Mouse (Mus musculus) liver, embryonic 11.5 days (tissue): ENCODE measurements at regions not wholly inside any gene's neighbourhood (a gene's known extent, or its start where the extent isn't known, plus 50 kb on each side); places are given as distances from the start of the nearest gene placed in this dataset.

Experiments used
- ATAC-seq: fragments of 200-750 bp; cut with Nextera tagmentation; replicated peaks from 2 replicates; pipeline ENCODE4 v1.8.0; 2017; ENCODE audit warnings: moderate number of reproducible peaks, mild to moderate bottlenecking, moderate TSS enrichment, moderate library complexity; ENCODE audit not compliant: low FRiP score
- DNase-seq: peaks from one replicate; pipeline ENCODE4 v3.0.0-alpha.2; 2017; ENCODE audit warnings: low spot score
- H3K27ac ChIP-seq: fragments of 300-500 bp; sonication (generic); 2 replicates; pipeline ENCODE4 v1.5.1; 2014; ENCODE audit warnings: mild to moderate bottlenecking, low read depth, low read length, control low read depth
- H3K27me3 ChIP-seq: fragments of 300-500 bp; sonication (generic); replicated peaks from 2 replicates; pipeline ENCODE4 v1.6.1; 2014; ENCODE audit warnings: low read length, mixed read lengths; ENCODE audit not compliant: control insufficient read depth, insufficient read depth
- H3K36me3 ChIP-seq: fragments of 300-500 bp; sonication (generic); 2 replicates; pipeline ENCODE4 v1.6.1; 2014; ENCODE audit warnings: mild to moderate bottlenecking, low read length, moderate library complexity, mixed read lengths; ENCODE audit not compliant: control insufficient read depth, insufficient read depth
- H3K4me1 ChIP-seq: fragments of 300-500 bp; sonication (generic); replicated peaks from 2 replicates; pipeline ENCODE4 v1.6.1; 2014; ENCODE audit warnings: low read length, mixed read lengths; ENCODE audit not compliant: control insufficient read depth, insufficient read depth
- H3K4me2 ChIP-seq: fragments of 300-500 bp; sonication (generic); 2 replicates; pipeline ENCODE4 v1.6.1; 2014; ENCODE audit warnings: mild to moderate bottlenecking, control low read depth, moderate library complexity
- H3K4me3 ChIP-seq: fragments of 300-500 bp; sonication (generic); 2 replicates; pipeline ENCODE4 v1.5.1; 2014; ENCODE audit warnings: low read depth, low read length, control low read depth
- H3K9ac ChIP-seq: fragments of 300-500 bp; sonication (generic); 2 replicates; pipeline ENCODE4 v1.6.1; 2014; ENCODE audit warnings: low read depth, low read length, control low read depth
- H3K9me3 ChIP-seq: fragments of 300-500 bp; sonication (generic); 2 replicates; pipeline ENCODE4 v1.6.1; 2016; ENCODE audit warnings: low read length, inconsistent platforms, mixed read lengths; ENCODE audit not compliant: control insufficient read depth
- WGBS: fragments of 180-500 bp; shearing (Covaris S2); extraction: QIAGEN DNeasy Blood & Tissue Kit; methylation state at CpG from one replicate; pipeline ENCODE4 v1.1.7; 2014; 5-methylcytosine and 5-hydroxymethylcytosine counted together

DNA sequence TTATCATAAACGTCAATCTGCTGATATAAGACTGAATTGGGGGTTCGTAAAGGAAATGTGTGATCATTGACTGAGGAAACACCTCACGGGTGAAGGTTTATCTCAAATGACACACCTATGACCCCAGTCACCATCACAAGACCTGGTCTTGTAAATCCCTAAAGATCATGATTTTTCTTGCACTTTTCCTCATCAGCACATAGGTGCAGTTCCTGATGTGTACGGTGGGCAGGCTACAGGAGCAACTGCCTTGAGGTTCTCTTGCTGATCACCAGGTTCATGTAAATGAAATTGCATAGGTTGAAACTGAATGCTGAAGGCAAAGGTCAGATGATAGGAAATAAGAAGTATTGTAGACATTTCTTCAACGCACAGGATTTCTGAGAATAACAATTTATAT, 277.1 kb downstream of the Rnf152 start:
- Histone ChIP-seq H3K27me3 (no peaks in the 10 kb centered on the region), H3K4me1 (no peaks in the 10 kb centered on the region), H3K4me2 (no peak overlapping the region), H3K27ac (no peak overlapping the region), H3K36me3 (no peaks in the 10 kb centered on the region), H3K9me3 (no peaks in the 10 kb centered on the region), H3K4me3 (no peak overlapping the region), H3K9ac (no peak overlapping the region)
- DNase-seq (no peak), ATAC-seq (no peak)
- WGBS: 79% methylated on average over 5 of the region's 5 CpGs

DNA sequence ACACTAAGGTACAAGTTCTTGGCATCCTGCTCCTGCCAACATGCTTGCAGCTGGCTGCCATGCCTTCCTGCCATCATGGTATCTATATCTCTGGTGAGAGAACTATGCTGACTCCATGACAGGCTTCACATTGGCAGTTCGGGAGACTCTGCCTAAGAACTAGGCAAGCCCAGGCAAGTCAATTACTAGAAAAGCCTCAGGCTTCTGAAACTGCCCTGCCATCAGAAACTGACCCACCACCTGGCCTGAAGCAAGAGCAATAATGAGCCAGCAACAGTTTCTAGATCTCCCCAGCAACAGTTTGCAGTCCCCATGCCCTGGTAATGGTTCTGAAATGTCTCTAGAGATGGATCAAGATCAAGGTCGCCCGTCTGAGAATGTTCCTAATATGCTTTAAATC, 280.8 kb downstream of the Rnf152 start:
- no peak overlapping the region for H3K27ac ChIP-seq
- no peak overlapping the region for H3K9ac ChIP-seq
- no peaks in the 10 kb centered on the region for H3K36me3 ChIP-seq
- DNase-seq: no peak
- H3K4me3 ChIP-seq: no peak overlapping the region
- no peaks in the 10 kb centered on the region for H3K27me3 ChIP-seq
- ATAC-seq: no peak
- no peaks in the 10 kb centered on the region for H3K9me3 ChIP-seq
- no peaks in the 10 kb centered on the region for H3K4me1 ChIP-seq
- H3K4me2 ChIP-seq: no peak overlapping the region
- WGBS: 81% methylated on average over 3 of the region's 3 CpGs

GRCm38 (mm10) chr1:105074326-105074725, 282.2 kb downstream of the Rnf152 start:
- no peak overlapping the region for H3K27ac ChIP-seq
- H3K9ac ChIP-seq: no peak overlapping the region
- 60% methylated on average over 1 of the region's 1 CpGs for WGBS
- H3K4me1 ChIP-seq: no peaks in the 10 kb centered on the region
- H3K4me2 ChIP-seq: no peak overlapping the region
- ATAC-seq (no peak), DNase-seq (no peak)
- no peaks in the 10 kb centered on the region for H3K27me3 ChIP-seq
- H3K4me3 ChIP-seq: no peak overlapping the region
- H3K9me3 ChIP-seq: no peaks in the 10 kb centered on the region
- H3K36me3 ChIP-seq: no peaks in the 10 kb centered on the region

GRCm38 (mm10) chr1:105070661-105071455, 285.7 kb downstream of the Rnf152 start:
- Histone ChIP-seq H3K36me3 (no peaks in the 10 kb centered on the region), H3K4me1 (no peaks in the 10 kb centered on the region), H3K9ac (no peak overlapping the region), H3K27me3 (no peaks in the 10 kb centered on the region), H3K9me3 (no peaks in the 10 kb centered on the region), H3K4me2 (no peak overlapping the region), H3K27ac (no peak overlapping the region), H3K4me3 (no peak overlapping the region)
- DNase-seq (no peak), ATAC-seq (no peak)
- WGBS: 47% methylated on average over 3 of the region's 3 CpGs

DNA sequence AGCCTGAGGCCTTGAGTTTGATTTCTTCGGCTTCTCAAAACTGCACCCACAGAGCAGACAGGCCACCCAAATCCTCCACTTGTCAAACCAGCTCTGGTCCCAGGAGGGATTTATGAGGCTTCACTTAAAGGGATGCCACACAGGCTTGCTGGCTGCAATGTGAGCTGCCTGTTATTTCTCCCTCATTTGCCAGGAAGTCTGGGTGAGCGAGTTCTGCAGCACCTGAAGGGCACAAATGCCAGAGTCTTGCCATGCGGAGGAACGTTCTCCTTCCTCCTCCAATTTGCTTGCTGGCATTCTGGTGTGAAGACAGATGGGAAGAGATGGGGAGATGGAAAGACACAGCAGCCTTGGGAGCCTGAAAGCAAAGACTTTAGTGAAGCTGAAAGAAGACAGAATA, 288.6 kb downstream of the Rnf152 start:
- 65% methylated on average over 4 of the region's 4 CpGs for WGBS
- H3K27ac ChIP-seq: no peak overlapping the region
- ATAC-seq: no peak

GRCm38 (mm10) chr1:105067049-105067795, 289.3 kb downstream of the Rnf152 start:
- DNase-seq (no peak), ATAC-seq (no peak)
- H3K9ac ChIP-seq: no peak overlapping the region
- no peak overlapping the region for H3K4me3 ChIP-seq
- no peaks in the 10 kb centered on the region for H3K36me3 ChIP-seq
- no peak overlapping the region for H3K4me2 ChIP-seq
- no peak overlapping the region for H3K27ac ChIP-seq
- H3K4me1 ChIP-seq: no peaks in the 10 kb centered on the region
- no peaks in the 10 kb centered on the region for H3K9me3 ChIP-seq
- no peaks in the 10 kb centered on the region for H3K27me3 ChIP-seq
- WGBS: 69% methylated on average over 4 of the region's 4 CpGs

More for the DNA sequence above, 288.6 kb downstream of the Rnf152 start:
- no peaks in the 10 kb centered on the region for H3K4me1 ChIP-seq
- H3K27me3 ChIP-seq: no peaks in the 10 kb centered on the region
- no peaks in the 10 kb centered on the region for H3K36me3 ChIP-seq
- H3K4me2 ChIP-seq: no peak overlapping the region
- H3K9me3 ChIP-seq: no peaks in the 10 kb centered on the region
- no peak overlapping the region for H3K9ac ChIP-seq
- no peak overlapping the region for H3K4me3 ChIP-seq
- no peak for DNase-seq

DNA sequence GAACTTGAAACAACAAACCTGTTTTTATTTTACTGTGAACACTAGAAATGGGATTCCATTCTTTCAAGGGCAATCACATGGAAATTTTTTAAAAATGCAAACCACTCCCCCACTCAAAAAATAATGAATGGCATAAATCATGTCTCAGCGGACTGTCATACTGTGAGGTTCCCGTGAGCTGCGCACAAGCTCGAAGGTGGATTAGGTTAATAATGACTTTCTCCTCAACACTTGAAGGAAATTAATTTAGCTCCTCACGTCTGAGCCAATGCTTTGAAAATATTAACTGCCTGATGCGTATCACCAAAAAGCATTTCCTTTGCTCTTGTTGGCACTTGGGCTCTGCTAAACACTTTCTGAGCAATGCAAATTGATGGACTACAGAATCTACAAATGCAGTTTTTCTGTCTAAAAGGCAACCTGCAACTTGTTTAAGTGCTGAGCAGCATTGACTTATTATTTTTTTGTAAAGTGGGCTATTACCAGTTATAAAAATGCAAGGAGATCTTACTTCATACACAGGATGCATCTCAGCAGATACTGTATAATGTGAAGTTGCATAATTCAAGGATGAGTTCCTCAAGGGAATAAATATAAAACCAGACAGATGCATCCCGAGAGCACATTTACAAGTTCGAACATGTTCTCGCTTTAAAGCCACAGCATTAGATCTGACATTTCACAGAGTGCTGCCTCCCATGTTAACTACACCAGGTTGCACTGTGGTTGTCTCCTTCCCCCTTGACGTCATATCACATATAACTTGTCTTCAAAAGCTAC, 282.4 kb downstream of the Cdh20 start:
- ATAC-seq: no peak
- H3K4me3 ChIP-seq: no peak overlapping the region
- H3K4me2 ChIP-seq: no peak overlapping the region
- no peaks in the 10 kb centered on the region for H3K9me3 ChIP-seq
- no peaks in the 10 kb centered on the region for H3K27me3 ChIP-seq
- H3K27ac ChIP-seq: no peak overlapping the region
- no peak overlapping the region for H3K9ac ChIP-seq
- H3K4me1 ChIP-seq: no peaks in the 10 kb centered on the region
- H3K36me3 ChIP-seq: no peaks in the 10 kb centered on the region
- WGBS: 87% methylated on average over 10 of the region's 10 CpGs
- no peak for DNase-seq
